Comparison of ENCODE assay signal across 7 mouse cellular contexts in the genomic region with DNA sequence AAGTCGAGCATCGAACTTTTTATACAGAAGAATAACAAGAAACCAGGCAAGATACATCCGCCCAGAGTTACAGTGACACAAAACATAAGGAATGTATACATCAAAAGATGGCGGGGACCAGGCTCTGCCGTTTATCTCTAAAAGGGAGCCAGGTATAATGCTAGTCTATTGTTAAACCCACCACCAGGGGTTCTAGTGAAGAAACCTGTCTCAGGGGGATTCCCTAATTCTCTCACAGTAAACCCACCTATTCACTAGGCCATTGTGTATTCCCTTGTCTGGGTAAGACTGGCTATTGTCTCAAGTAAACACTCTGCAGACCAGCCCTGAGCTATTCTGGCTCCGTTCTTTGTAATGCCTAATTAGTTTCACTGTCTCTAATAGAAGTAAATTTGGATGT.
A peak's percentile ranks its signal among the peaks of the same experiment; 100 is the strongest.
DNase-seq lines count a peak whose midpoint lies in the region; TF ChIP-seq lines count a peak whose summit lies in the region.
"Not testable (repeated sequence)": the region's sequence is repeated elsewhere in the genome, so short reads cannot be mapped to it uniquely, and the experiment has no call there.

No protein-coding gene starts in this region.

- H3K36me3 ChIP-seq in E14TG2a.4 (ENCODE audit: insufficient read depth, low read length); ES-Bruce4 (ENCODE audit: control insufficient read depth, insufficient read depth, low read length, poor library complexity, severe bottlenecking); ES-E14 (ENCODE audit: control insufficient read depth, insufficient read depth, low read length, poor library complexity, severe bottlenecking): not testable (repeated sequence)

- TF ChIP-seq POLR2A in ES-Bruce4 (IDR thresholded peaks at IDR 0.05; ENCODE audit: insufficient read depth, low read length) = not testable (repeated sequence)

- H3K27ac ChIP-seq in ES-Bruce4 (ENCODE audit: insufficient read depth, low read length) = peak overlapping the region; percentile 80
- H3K27ac ChIP-seq in ES-E14 (ENCODE audit: insufficient read depth, low read depth, low read length, poor library complexity, severe bottlenecking) = peak overlapping the region; percentile 63; the same call in 1 of the 2 replicates

- in situ Hi-C loops in ES-E14 (cut with MboI; ENCODE audit: low sequenced_read_pairs in 2 of 2, unreplicated experiment in 2 of 2) = not testable (repeated sequence)

- H3K27me3 ChIP-seq in E14TG2a.4 (ENCODE audit: insufficient read depth, low read length); ES-Bruce4 (ENCODE audit: control insufficient read depth, insufficient read depth, low read length, poor library complexity, severe bottlenecking): not testable (repeated sequence)

- TF ChIP-seq CTCF in E14TG2a.4 (conservative IDR thresholded peaks at IDR 0.05; ENCODE audit: low read length) = 0 out of 2 replicates have a peak, but pooled peaks have one; percentile 4
- not testable (repeated sequence) for TF ChIP-seq CTCF in ES-Bruce4 (IDR thresholded peaks at IDR 0.05; ENCODE audit: low read depth, low read length)

- peaks cover 29% of the 10 kb centered on the region for H3K4me1 ChIP-seq in E14TG2a.4 (replicated peaks; ENCODE audit: low read depth, low read length)
- H3K4me1 ChIP-seq in ES-Bruce4 (ENCODE audit: control insufficient read depth, insufficient read depth, low read length) = not testable (repeated sequence)
- peaks cover 9 to 11% of the 10 kb centered on the region in 2 experiments for H3K4me1 ChIP-seq in ES-E14 (ENCODE audit: control insufficient read depth in 2 of 2, insufficient read depth in 2 of 2, low read length in 2 of 2, poor library complexity in 1 of 2)

- peaks cover 29% of the 10 kb centered on the region for H3K9me3 ChIP-seq in E14TG2a.4 (ENCODE audit: low read length)
- H3K9me3 ChIP-seq in ES-Bruce4 (replicated peaks; ENCODE audit: control insufficient read depth, insufficient read depth, low read length, poor library complexity, severe bottlenecking); ES-E14 (ENCODE audit: control insufficient read depth, insufficient read depth, low read depth, low read length): not testable (repeated sequence)

- peak; percentile 87 for DNase-seq in ES-CJ7 (ENCODE audit: low read depth, low spot score)
- peak; percentile 45 for DNase-seq in ES-E14 (ENCODE audit: low read depth, low spot score)
- peak; percentile 92 for DNase-seq in R1 (ENCODE audit: low read depth, low spot score)
- peak; percentile 42 for DNase-seq in WW6 (ENCODE audit: low read depth, low spot score)
- peak; percentile 87 for DNase-seq in ZHBTc4 (ENCODE audit: low read depth, low spot score)

- H3K4me3 ChIP-seq in E14TG2a.4 (replicated peaks; ENCODE audit: low read length); ES-Bruce4 (ENCODE audit: low read depth, low read length); ES-E14 (ENCODE audit: insufficient read depth in 1 of 2, low read depth in 1 of 2, low read length in 2 of 2, poor library complexity in 1 of 2, severe bottlenecking in 1 of 2): not testable (repeated sequence)

- H3K9ac ChIP-seq in ES-Bruce4 (ENCODE audit: low read depth, poor library complexity, severe bottlenecking); ES-E14 (ENCODE audit: insufficient read depth, low read depth, low read length, poor library complexity, severe bottlenecking): not testable (repeated sequence)

- TF ChIP-seq EP300 in ES-Bruce4 (IDR thresholded peaks at IDR 0.05; ENCODE audit: insufficient read depth, low read depth, low read length) = not testable (repeated sequence)

Comparison
In these comparisons a context has a peak if more than half of its experiments do, and no peak if none do; other contexts are left out.
1. DNase-seq: peak in every context shown above with its lines; median percentile 92 in R1; 87 in ES-CJ7; 87 in ZHBTc4; 45 in ES-E14; 42 in WW6.